Mouse (Mus musculus): Measurements from ENCODE around the gene Entpd2. TPM values are rescaled to one million over a fixed set of nuclear protein-coding genes. Genes with fewer than 3 reads are reported as not detected.
A peak's percentile ranks its signal among the peaks of the same experiment; 100 is the strongest.
"Not testable (repeated sequence)": the region's sequence is repeated elsewhere in the genome, so short reads cannot be mapped to it uniquely, and the experiment has no call there.

Gene Entpd2
- total RNA-seq, 2 experiments from 2014 or later = 6.8 to 7.2 TPM

DNA sequence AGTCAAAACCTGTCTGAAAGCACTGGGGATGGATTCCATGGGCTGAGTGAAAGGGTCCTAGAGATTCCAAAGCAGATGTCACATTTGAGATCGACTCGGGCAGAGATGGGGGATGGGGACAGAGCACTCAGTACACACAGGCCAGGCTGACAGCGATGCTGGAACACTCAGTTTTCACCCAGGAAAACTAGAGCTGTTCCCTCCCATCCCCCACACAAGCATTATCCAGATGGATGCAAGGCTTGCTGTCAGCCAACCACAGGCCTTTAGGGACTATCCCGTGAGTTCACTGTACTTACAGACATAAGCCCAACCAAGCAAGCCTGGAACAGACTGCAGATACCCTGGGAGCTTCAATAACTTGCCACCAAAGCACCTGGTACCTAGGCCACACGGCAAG, 4.4 kb upstream of the Entpd2 start:
- DNase-seq = peak; percentile 38
- intact Hi-C loops (cut with DNase I) = no loop called here

DNA sequence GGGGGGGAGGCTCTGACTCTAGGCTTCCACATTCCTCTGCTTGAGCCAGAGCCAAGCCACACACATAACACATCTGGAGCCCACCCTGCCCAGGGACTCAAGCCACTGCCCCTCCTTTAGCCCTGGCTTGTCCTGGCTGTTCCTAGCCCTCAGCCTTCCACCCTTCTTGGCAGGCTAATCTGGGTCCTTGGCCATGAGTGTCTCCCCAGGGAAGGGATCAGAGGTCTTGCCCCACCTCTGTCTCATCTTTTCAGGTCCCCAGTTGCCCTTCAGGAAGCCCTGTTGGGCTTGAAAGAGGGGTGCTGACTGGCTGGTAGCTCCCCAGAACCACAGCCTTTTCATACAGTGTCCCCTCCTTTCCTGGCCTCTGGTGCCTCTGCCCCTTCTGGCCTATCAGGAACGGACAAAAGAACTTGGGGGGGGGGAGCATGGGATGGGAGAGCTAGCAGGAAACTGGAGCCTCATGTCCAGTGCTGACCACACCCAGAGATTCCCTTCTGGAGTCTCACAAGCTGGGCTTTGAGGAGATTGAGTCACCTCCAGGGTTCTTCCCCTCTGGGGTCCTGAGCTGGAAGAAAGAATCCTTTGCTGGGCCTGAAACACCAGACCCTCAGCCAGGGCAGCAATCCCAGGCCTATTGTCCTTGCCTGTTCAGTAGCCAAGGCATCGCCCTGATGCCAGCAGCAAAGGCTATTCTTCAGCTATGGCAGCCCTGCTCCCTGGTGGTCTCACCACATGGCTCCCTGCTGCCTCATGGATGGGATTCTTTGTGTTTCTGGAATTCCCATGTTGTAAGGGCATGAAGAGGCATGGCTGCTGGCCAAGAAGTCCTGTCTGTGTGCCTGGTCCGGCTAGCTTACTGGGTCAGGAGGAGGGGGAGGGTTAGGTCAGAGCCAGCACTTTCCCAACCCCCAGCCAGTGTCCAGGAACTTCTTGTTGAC, 1.1 kb upstream of the Entpd2 start:
- intact Hi-C loops (cut with DNase I) = no loop called here
- DNase-seq = peak; percentile 79

DNA sequence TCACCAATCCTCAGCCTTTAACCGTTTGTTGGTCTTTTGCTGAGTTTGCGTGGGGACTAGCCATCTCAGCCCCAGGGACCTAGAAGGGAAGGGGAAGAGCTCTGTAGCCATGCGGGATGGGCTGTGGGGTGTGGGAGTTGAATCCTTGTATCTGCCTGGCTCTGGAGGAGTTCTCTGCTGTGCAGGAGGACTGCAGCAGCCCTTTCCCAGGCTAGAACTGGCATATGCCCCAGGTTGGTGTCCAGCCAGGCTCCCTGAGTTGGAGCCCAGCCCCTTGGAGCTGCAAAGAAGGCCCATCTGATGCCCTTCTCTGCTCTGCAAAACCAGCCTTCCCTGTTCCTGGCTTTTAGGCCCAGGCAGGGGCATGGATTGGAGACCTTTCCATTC, 916 bp downstream of the Entpd2 start:
- intact Hi-C loops (cut with DNase I) = no loop called here
- peak; percentile 80 for DNase-seq

DNA sequence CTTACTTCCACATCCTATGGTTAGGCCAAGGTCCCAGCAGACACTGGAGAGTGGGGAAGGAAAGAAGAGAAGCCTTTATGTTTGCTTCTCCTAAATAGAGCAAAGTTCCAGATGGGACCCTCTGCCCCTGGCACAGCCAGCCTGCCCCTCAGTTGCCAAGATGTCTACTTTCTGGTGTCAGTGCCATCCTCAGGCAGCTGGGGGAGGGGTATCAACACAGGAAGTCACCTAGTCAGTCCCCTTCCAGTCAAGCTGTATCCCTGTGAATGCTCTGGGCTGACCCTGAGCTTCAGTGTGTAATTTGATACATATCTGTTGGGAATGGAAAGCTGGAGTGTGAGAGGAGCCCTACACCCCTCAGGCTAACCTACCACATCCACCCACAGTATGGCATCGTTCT, 1.3 kb downstream of the Entpd2 start:
- peak; percentile 53 for DNase-seq
- intact Hi-C loops (cut with DNase I) = no loop called here

DNA sequence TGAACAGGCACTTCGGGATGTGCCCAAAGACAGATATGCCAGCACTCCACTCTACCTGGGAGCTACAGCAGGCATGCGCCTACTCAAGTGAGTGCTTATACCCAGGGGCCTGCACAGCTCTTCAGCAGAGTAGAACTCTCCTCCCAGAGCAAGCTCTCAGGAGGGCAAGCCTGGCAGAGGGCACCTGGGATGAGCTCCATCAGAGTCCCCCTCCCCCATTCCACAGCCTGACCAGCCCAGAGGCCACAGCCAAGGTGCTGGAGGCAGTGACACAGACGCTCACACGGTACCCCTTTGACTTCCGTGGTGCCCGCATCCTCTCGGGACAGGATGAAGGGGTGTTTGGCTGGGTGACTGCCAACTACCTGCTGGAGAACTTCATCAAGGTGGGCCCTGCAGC, 2.4 kb downstream of the Entpd2 start:
- no peak for DNase-seq
- intact Hi-C loops (cut with DNase I) = no loop called here

DNA sequence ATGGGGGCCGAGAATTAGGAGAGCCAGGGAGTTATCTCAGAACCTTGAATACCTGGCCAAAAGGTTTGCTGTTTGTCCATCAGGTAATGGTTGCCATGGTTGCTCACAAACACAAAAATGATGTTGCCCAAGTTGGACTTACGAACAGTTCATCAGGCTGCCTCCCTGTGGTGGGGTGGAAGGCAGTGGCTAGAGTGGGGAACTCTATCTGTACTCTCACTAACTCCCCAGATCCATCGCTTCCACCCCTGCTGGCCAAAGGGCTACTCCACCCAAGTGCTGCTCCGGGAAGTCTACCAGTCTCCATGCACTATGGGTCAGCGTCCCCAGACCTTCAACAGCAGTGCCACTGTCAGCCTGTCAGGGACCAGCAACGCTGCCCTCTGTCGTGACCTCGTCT, 3.4 kb downstream of the Entpd2 start, which contains the start of gene Npdc1:
TSS of gene Npdc1 (plus strand) at position 301 of the 400 bp plus-strand sequence.
- no peak for DNase-seq
- intact Hi-C loops (cut with DNase I) = no loop called here

DNA sequence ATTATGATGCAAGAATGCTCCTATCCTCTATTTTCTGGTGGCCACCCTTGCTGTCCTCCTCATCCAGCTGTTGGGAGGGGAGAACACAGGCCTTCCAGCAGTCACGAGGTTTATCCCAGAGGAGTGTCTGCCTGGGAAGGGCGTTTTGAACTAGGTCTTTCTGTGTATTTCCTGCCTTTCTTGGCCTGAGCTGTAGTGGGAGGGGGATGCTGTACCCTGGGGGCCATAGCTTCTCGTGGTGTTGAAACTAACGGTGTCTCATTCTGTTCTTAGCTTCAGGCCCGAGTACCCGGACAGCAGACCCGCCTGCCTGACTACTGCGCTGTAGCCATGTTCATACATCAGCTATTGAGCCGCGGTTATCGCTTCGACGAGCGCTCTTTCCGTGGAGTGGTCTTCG, 4.6 kb downstream of the Entpd2 start:
- intact Hi-C loops (cut with DNase I) = no loop called here

DNA sequence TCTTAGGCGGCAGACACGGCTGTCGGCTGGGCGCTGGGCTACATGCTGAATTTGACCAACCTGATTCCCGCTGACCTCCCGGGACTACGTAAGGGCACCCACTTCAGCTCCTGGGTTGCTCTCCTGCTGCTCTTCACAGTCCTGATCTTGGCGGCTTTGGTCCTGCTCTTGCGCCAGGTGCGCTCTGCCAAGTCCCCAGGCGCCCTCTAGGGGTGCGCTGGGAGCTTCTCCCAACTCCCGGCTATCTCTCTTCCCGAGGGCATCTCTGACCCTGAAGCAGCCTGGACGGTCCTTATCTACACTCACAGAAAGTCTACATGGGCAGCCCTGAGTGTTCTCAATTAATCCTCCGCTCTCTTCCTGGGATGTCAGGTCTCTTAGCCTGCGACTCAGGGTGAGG, 5.1 kb downstream of the Entpd2 start:
- peak; percentile 61 for DNase-seq
- intact Hi-C loops (cut with DNase I) = no loop called here

More for the DNA sequence above, 4.6 kb downstream of the Entpd2 start:
- no peak for DNase-seq

DNA sequence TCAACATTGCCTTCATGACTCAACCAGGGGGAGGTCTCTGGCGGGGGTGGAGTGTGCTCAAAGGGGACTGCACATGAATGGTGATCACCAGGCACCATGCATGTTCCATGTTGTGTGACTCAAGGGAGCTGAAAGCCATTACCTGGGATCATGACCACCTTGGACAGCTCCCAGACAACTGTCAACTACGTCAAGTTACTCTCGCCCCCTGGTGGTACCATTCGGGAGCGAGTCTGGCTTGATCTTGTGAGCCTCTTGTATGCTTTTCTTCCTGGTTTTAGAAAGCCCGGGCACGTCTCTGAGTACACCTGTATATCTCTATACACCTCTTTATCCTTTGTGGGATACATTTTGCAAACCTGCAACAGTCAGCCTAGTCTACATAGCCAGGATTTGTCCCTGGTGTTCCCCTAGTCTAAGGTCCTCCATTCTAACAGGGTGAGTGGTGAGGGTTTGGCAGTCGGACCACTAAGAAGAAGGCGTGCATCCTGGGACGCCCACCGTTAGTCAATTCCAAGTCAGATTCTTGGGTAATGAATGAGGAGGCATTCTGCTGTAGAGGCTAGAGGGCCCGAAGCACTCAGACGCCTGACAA, 6.8 kb downstream of the Entpd2 start:
- DNase-seq = peak; percentile 91
- intact Hi-C loops (cut with DNase I) = no loop called here

DNA sequence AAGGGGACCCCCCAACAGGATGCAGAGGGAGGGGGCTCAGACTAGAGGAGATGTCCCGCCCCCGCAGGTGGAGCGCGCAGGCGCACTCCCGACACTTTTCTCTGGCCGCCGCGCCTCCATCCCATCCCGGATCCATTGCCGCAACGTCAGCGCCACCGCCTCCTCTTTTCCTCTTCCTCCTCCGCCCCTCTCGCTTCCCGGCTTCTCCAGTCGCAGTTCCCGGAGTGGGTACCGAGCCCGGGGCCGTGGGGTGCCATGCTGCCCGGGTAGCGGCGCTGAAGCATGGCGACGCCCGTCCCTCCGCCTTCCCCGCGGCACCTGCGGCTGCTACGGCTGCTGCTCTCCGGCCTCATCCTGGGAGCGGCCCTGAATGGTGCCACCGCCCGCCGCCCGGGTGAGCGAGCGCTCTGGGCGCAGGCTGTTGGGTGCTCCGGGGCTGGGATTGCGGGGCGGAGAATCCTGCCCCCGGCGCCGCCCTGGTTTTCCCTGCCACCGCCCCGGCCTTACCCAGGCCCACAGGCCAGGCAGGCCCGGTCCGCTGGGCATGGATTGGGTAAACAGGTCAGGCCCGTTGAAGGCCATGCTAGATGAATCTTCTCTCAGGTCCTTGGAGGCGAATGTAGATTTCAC, 7.4 kb downstream of the Entpd2 start:
- DNase-seq = peak; percentile 91
- intact Hi-C loops (cut with DNase I) = no loop called here

DNA sequence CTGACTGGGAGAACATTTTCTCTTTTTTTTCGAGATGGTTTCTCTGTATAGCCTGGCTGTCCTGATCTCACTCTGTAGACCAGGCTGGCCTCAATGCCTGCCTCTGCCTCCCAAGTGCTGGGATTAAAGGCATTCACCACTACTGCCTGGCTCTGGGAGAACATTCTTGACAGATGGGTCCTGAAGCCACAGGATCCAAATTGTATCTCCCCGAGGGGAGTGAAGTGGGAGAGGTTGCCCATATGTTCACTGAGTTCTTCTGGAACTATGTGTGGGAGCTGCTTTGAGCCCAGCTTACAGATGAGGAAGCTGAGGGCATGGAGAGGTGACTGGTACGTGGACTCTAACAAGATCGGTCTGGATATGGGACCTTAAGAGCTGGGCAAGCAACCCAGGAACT, 8.3 kb downstream of the Entpd2 start:
- intact Hi-C loops (cut with DNase I) = no loop called here
- DNase-seq = no peak

DNA sequence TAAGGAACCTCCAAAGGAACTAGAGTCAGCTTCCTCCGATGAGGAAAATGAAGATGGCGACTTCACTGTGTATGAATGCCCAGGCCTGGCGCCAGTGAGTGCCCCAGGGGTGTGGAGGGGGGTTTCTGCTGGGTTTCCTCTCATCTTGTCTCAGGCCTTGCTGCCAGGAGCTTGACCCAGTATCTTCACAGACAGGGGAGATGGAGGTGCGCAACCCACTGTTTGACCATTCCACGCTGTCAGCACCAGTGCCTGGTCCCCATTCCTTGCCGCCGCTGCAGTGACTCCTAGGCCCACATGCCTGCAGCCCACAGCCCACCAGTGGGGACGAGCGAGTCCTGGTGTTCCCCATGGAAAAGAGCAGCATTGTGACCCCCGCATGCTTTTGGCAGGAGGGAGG, 13.2 kb downstream of the Entpd2 start:
- intact Hi-C loops (cut with DNase I) = no loop called here
- DNase-seq = no peak

DNA sequence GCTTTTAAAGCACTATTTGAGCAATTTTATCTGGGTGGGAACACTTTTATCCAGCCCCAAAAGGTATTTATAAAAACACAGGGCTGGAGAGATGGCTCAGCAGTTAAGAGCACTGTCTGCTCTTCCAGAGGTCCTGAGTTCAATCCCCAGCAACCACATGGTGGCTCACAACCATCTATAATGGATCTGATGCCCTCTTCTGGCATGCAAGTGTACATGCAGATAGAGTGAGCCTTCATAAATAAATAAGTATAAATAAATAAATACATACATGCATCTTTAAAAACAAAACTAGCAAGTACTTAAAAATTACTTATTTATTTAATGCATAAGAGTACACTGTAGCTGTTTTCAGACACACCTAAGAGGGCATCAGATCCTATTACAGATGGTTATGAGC, 17.8 kb downstream of the Entpd2 start:
- DNase-seq; intact Hi-C loops (cut with DNase I): not testable (repeated sequence)

DNA sequence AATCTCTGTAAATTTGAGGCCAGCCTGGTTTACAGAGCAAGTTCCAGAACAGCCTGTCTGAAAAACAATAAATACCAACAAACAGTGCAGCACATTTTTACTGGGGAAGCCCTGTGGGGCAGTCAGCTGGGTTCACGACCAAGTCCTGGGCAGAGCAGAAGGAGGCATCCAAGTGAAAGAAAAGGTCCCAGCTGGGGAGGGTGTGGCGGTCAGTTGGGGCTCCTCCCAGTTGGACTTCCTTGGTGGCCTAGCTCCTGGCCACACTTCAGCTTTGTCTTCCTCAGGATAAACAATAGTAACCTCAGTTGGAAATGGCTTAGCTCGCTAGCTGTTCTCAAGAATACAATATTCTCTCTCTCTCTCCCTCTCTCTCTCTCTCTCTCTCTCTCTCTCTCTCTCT, 21.8 kb downstream of the Entpd2 start:
- peak; percentile 70 for DNase-seq
- intact Hi-C loops (cut with DNase I) = no loop called here

DNA sequence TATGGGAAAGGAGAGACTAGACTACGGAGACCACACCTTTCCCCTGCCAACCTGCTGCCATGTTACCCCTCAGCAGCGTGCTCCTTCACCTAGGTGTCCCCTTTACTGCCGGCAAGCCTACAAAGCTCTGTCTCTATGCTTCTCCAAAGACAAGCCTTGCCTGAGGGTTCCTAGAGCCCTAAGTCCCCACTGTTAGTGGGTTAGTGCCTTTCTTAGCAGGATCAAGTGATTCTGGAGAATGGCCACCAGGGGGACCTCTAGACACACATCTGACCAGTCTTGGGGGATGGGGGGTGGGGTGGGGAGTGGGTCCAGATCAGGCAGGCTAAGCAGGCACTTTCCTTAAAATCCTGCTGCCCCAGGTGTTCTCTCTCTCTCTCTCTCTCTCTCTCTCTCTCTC, 26.2 kb downstream of the Entpd2 start:
- intact Hi-C loops (cut with DNase I) = no loop called here
- DNase-seq = peak; percentile 73

DNA sequence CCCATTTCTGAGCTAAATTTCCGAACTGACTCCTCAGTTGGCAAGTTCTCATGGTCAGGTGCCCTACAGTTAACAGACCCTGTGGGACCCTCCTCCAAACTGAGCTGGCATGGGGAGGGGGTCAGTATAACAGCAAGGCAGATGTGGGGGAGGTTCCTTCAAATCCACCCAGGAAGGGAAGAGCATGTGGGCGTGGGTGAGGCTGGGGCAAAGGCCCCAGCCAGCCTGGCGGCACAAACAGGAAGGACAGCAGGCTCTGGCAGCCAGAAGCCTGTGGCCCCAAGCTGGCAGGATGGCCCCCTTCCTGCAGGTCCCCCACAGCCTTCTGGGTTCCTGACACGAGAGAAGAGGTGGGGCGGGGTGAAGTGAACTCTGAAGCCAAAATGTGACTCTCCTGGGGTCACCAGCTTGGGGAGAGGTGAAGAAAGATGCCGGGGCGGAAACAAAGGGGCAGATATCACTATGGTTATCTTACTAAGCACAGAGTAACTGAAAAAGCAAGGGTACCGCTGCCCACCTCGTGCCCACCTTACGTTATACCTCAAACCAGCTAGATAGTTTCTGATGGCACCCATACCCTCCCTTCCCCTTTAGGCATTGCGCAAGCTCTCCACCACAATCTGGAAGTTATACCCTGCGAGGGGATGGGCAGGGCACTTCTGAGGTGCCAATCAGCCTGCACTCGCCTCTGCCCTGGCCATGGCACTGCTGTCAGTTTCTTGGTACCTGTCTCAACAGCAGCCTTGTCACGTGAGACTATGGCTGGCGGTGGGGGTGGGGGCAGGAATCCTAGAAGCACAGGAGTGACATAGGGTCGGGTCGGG, 27.1 kb downstream of the Entpd2 start, which contains the start of gene Fut7:
TSS of gene Fut7 (plus strand) at position 681 of the 824 bp plus-strand sequence.
- intact Hi-C loops (cut with DNase I) = no loop called here
- DNase-seq = no peak

DNA sequence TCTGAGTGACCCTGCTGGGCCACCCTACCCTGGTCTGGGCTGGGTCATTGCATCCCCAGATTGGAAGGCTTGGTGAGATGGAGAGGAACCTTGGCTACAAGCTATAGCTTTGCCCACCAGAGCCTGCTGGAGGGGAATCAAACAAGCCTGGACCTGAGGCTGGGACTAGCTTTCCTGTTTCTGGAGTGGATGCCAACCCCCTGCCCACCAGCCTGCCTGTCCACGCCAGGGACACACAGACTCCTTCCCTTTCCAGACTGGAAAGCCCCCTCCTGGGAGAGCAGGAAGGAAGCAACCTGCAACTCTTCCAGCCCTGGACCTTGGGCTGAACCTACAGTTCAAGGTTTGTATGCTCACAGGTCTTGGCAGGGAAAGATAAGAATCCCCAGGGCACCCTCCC, 28.0 kb downstream of the Entpd2 start:
- no peak for DNase-seq
- intact Hi-C loops (cut with DNase I) = no loop called here

DNA sequence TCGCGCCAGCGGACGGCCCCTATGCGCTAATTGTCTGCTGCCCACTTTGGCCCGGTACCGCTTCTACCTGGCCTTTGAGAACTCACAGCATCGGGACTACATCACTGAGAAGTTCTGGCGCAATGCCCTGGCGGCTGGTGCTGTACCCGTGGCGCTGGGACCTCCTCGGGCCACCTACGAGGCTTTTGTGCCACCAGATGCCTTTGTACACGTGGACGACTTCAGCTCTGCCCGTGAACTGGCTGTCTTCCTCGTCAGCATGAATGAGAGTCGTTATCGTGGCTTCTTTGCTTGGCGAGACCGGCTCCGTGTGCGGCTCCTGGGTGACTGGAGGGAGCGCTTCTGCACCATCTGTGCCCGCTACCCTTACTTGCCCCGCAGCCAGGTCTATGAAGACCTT, 29.8 kb downstream of the Entpd2 start:
- intact Hi-C loops (cut with DNase I) = no loop called here

DNA sequence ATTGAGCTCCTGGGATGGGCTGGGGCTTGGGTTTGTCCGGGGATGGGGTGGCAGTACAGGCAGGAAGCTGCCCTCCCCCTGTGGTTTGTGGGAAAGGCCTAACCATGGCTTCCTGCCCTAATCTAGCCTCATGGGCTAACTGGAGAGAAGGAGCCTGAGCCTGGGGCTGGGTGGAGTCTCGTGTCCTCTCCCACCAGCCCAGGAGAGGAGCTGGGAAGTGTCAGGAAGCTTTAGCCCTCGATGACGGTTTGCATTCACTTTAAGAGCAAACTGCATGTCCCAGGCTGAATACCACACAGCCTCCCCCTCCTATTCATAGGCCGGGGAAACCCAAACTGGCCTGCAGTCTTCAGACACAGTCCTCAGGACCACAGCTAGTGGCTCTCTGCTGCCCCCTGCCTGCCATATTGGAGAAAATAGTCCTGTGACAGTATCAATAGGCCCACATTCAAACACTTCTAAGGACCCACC, 31.1 kb downstream of the Entpd2 start:
- DNase-seq = peak; percentile 82
- intact Hi-C loops (cut with DNase I) = no loop called here

More for the DNA sequence above, 29.8 kb downstream of the Entpd2 start:
- peak; percentile 48 for DNase-seq

DNA sequence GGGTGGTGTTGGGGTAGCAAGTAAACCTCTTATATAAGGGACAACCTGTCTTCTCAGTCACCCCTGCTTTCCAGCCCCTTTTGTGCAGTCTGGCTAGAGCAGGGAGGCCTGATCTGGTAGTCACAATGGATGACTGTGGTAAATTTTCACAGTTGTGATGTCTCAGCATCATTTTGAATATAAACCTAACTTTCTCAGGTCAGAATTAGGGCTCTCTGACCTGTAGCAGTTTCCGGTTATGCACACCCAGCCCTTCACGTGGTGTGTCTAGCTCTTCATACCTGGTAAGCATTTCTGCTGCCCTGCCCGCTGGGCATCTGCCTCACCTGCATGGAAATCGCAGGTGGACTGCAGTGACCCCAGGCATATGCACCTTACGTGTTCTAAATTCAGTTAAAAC, 31.6 kb downstream of the Entpd2 start:
- DNase-seq = no peak
- intact Hi-C loops (cut with DNase I) = no loop called here
